ENCODE assay signal across 7 mouse cellular contexts in genomic region chr1:173339543-173339942, GRCm38 (mm10). TPM values are rescaled to one million over a fixed set of nuclear protein-coding genes. Genes with fewer than 3 reads are reported as not detected.
DNase-seq lines count a peak whose midpoint lies in the region; ATAC-seq and TF ChIP-seq lines count a peak whose summit lies in the region.

No protein-coding gene starts in this region.

- H3K27me3 ChIP-seq in cerebellum, adult 2 months (ENCODE audit: control insufficient read depth, insufficient read depth, low read length), result no peaks in the 10 kb centered on the region
- H3K27me3 ChIP-seq in forebrain, postnatal 0 days (ENCODE audit: insufficient read depth, low read length), result no peaks in the 10 kb centered on the region
- H3K27me3 ChIP-seq in neural tube, embryonic 15.5 days (replicated peaks), result no peaks in the 10 kb centered on the region

- peak; percentile 42 for DNase-seq in CD4-positive helper T cell, adult 2 months (ENCODE audit: low read depth, low spot score)
- DNase-seq in ES-E14 (ENCODE audit: low read depth, low spot score), result peak; percentile 51
- peak; percentile 75 to 83 for DNase-seq in cerebellum, adult 2 months
- DNase-seq in forebrain, postnatal 0 days, result peak; percentile 84
- peak; percentile 59 for DNase-seq in kidney, adult 9 months
- DNase-seq in lung, adult 2 months, result peak; percentile 26

- H3K9ac ChIP-seq in ES-E14 (ENCODE audit: insufficient read depth, low read depth, low read length, poor library complexity, severe bottlenecking), result no peak overlapping the region
- no peak overlapping the region for H3K9ac ChIP-seq in forebrain, postnatal 0 days
- no peak overlapping the region for H3K9ac ChIP-seq in neural tube, embryonic 15.5 days (replicated peaks)

- peak; percentile 92 for TF ChIP-seq CTCF in cerebellum, adult 2 months (IDR thresholded peaks at IDR 0.05; ENCODE audit: borderline replicate concordance, insufficient read depth, low read depth, low read length)
- TF ChIP-seq CTCF in forebrain, postnatal 0 days (IDR thresholded peaks at IDR 0.05; ENCODE audit: low read depth), result peak; percentile 93
- peak; percentile 78 for TF ChIP-seq CTCF in lung, adult 2 months (IDR thresholded peaks at IDR 0.05; ENCODE audit: insufficient read depth, low read length)

- in situ Hi-C loops in ES-E14 (cut with MboI; ENCODE audit: low sequenced_read_pairs in 2 of 2, unreplicated experiment in 2 of 2), result no loop called here

- peaks cover 0 to 6% of the 10 kb centered on the region in 2 experiments; a peak in 1 of 4 replicates for H3K4me1 ChIP-seq in ES-E14 (ENCODE audit: control insufficient read depth in 2 of 2, insufficient read depth in 2 of 2, low read length in 2 of 2, poor library complexity in 1 of 2)
- H3K4me1 ChIP-seq in cerebellum, adult 2 months (ENCODE audit: control insufficient read depth, insufficient read depth, low read length), result peaks cover 13% of the 10 kb centered on the region
- no peaks in the 10 kb centered on the region for H3K4me1 ChIP-seq in forebrain, postnatal 0 days (ENCODE audit: insufficient read depth)
- no peaks in the 10 kb centered on the region for H3K4me1 ChIP-seq in lung, adult 2 months (ENCODE audit: control insufficient read depth, insufficient read depth, low read length)
- H3K4me1 ChIP-seq in neural tube, embryonic 15.5 days, result peaks cover 3% of the 10 kb centered on the region; the same call in 1 of the 2 replicates

- no peak overlapping the region for H3K4me3 ChIP-seq in ES-E14 (ENCODE audit: insufficient read depth in 1 of 2, low read depth in 1 of 2, low read length in 2 of 2, poor library complexity in 1 of 2, severe bottlenecking in 1 of 2)
- H3K4me3 ChIP-seq in cerebellum, adult 2 months (replicated peaks; ENCODE audit: insufficient read depth, low read depth, low read length), result no peak overlapping the region
- H3K4me3 ChIP-seq in forebrain, postnatal 0 days (ENCODE audit: low read depth, low read length), result no peak overlapping the region
- H3K4me3 ChIP-seq in lung, adult 2 months (replicated peaks; ENCODE audit: extremely low read depth, low read depth, low read length), result no peak overlapping the region
- no peak overlapping the region for H3K4me3 ChIP-seq in neural tube, embryonic 15.5 days (replicated peaks)

- no peak overlapping the region for H3K27ac ChIP-seq in ES-E14 (ENCODE audit: insufficient read depth, low read depth, low read length, poor library complexity, severe bottlenecking)
- no peak overlapping the region for H3K27ac ChIP-seq in cerebellum, adult 2 months (ENCODE audit: insufficient read depth, low read length)
- no peak overlapping the region for H3K27ac ChIP-seq in forebrain, postnatal 0 days (ENCODE audit: low read depth, low read length)
- H3K27ac ChIP-seq in neural tube, embryonic 15.5 days (replicated peaks), result no peak overlapping the region

- no peak for TF ChIP-seq POLR2A in cerebellum, adult 2 months (IDR thresholded peaks at IDR 0.05; ENCODE audit: borderline replicate concordance, insufficient read depth, low read length)
- no peak for TF ChIP-seq POLR2A in lung, adult 2 months (IDR thresholded peaks at IDR 0.05; ENCODE audit: borderline replicate concordance, extremely low read depth, low read depth, low read length)

- no peaks in the 10 kb centered on the region for H3K36me3 ChIP-seq in ES-E14 (ENCODE audit: control insufficient read depth, insufficient read depth, low read length, poor library complexity, severe bottlenecking)
- H3K36me3 ChIP-seq in forebrain, postnatal 0 days (ENCODE audit: insufficient read depth), result peaks cover 63% of the 10 kb centered on the region
- H3K36me3 ChIP-seq in neural tube, embryonic 15.5 days, result peaks cover 73% of the 10 kb centered on the region

- H3K9me3 ChIP-seq in ES-E14 (ENCODE audit: control insufficient read depth, insufficient read depth, low read depth, low read length), result no peaks in the 10 kb centered on the region
- no peaks in the 10 kb centered on the region for H3K9me3 ChIP-seq in forebrain, postnatal 0 days (ENCODE audit: low read length)
- H3K9me3 ChIP-seq in neural tube, embryonic 15.5 days (replicated peaks), result no peaks in the 10 kb centered on the region

- 5% methylated on average over 2 of the region's 2 CpGs for WGBS in cerebellum, adult 2 months
- 7% methylated on average over 2 of the region's 2 CpGs for WGBS in forebrain, postnatal 0 days
- WGBS in lung, adult 2 months, result 5% methylated on average over 2 of the region's 2 CpGs
- WGBS in neural tube, embryonic 15.5 days, result 6% methylated on average over 2 of the region's 2 CpGs

- ATAC-seq in forebrain, postnatal 0 days, result peak; percentile 72
- peak; percentile 60; the same call in 1 of the 2 replicates for ATAC-seq in neural tube, embryonic 15.5 days (ENCODE audit: low FRiP score)

- H3K4me2 ChIP-seq in forebrain, postnatal 0 days (ENCODE audit: low read depth), result no peak overlapping the region
- H3K4me2 ChIP-seq in neural tube, embryonic 15.5 days, result no peak overlapping the region

TF ChIP-seq in ES-E14, 5 proteins besides CTCF, POLR2A, EP300 and RAD21:
- TF ChIP-seq ZC3H11A (IDR thresholded peaks at IDR 0.05; ENCODE audit: borderline replicate concordance, low read depth, low read length) (no peak), MAFK (IDR thresholded peaks at IDR 0.05; ENCODE audit: insufficient read depth, low read depth, low read length) (no peak), CHD2 (IDR thresholded peaks at IDR 0.05; ENCODE audit: low read depth, low read length) (no peak), ZNF384 (IDR thresholded peaks at IDR 0.05; ENCODE audit: low read depth, low read length) (no peak), HCFC1 (IDR thresholded peaks at IDR 0.05; ENCODE audit: borderline replicate concordance, insufficient read depth, low read length) (no peak)
TF ChIP-seq in ES-E14: peak in this region for 0.

RNA-seq across cellular contexts. Expression of gene Ackr1, which starts 6.0 kb away (rescaled TPM):
- not detected in 2 replicates for total RNA-seq in ES-E14 (2012; rRNA removed)
- polyA plus RNA-seq in cerebellum, adult 2 months (2012; rRNA removed), result 250 and 253 TPM in 2 replicates
- 29.0 and 32.8 TPM in 2 replicates for total RNA-seq in forebrain, postnatal 0 days (2014; rRNA removed)
- polyA plus RNA-seq in forebrain, postnatal 0 days (2015; fragmentation: Nextera tagmentation; extraction: Ambion mirVana), result 11.5 and 14.0 TPM in 2 replicates
- polyA plus RNA-seq in lung, adult 2 months (2012; rRNA removed), result 2.2 and 2.3 TPM in 2 replicates
- 17.7 and 18.2 TPM in 2 replicates for polyA plus RNA-seq in neural tube, embryonic 15.5 days (2015; fragmentation: Nextera tagmentation; extraction: Ambion mirVana)

RNA-seq across cellular contexts. Expression of gene Aim2, which starts 11.1 kb away (rescaled TPM):
- total RNA-seq in ES-E14 (2012; rRNA removed), result 17.0 and 26.0 TPM in 2 replicates
- 1.3 and 2.0 TPM in 2 replicates for polyA plus RNA-seq in cerebellum, adult 2 months (2012; rRNA removed)
- 2.3 and 4.5 TPM in 2 replicates for total RNA-seq in forebrain, postnatal 0 days (2014; rRNA removed)
- polyA plus RNA-seq in forebrain, postnatal 0 days (2015; fragmentation: Nextera tagmentation; extraction: Ambion mirVana), result 1.1 and 1.8 TPM in 2 replicates
- 2.8 and 5.1 TPM in 2 replicates for polyA plus RNA-seq in lung, adult 2 months (2012; rRNA removed)
- 2.2 and 3.2 TPM in 2 replicates for polyA plus RNA-seq in neural tube, embryonic 15.5 days (2015; fragmentation: Nextera tagmentation; extraction: Ambion mirVana)

RNA-seq across cellular contexts. Expression of gene Cadm3, which starts 28.0 kb away (rescaled TPM):
- 0.85 and 1.0 TPM in 2 replicates for total RNA-seq in ES-E14 (2012; rRNA removed)
- 979 and 1,062 TPM in 2 replicates for polyA plus RNA-seq in cerebellum, adult 2 months (2012; rRNA removed)
- total RNA-seq in forebrain, postnatal 0 days (2014; rRNA removed), result 278 and 354 TPM in 2 replicates
- 25.6 and 41.0 TPM in 2 replicates for polyA plus RNA-seq in forebrain, postnatal 0 days (2015; fragmentation: Nextera tagmentation; extraction: Ambion mirVana)
- polyA plus RNA-seq in lung, adult 2 months (2012; rRNA removed), result 1.6 and 3.6 TPM in 2 replicates
- polyA plus RNA-seq in neural tube, embryonic 15.5 days (2015; fragmentation: Nextera tagmentation; extraction: Ambion mirVana), result 61.0 and 91.8 TPM in 2 replicates

Comparison
In these comparisons a context has a peak if more than half of its experiments do, and no peak if none do; other contexts are left out.
1. DNase-seq: peak in every context shown above with its lines; median percentile 84 in forebrain, postnatal 0 days; 79 in cerebellum, adult 2 months; 59 in kidney, adult 9 months; 51 in ES-E14; 42 in CD4-positive helper T cell, adult 2 months; 26 in lung, adult 2 months.
2. RNA of gene Ackr1, which starts 6.0 kb away (polyA plus RNA-seq): 250 to 253 TPM in cerebellum, adult 2 months; 17.7 to 18.2 TPM in neural tube, embryonic 15.5 days, 11.5 to 14.0 TPM in forebrain, postnatal 0 days and 2.2 to 2.3 TPM in lung, adult 2 months; every median in the first group is over 10 times any median in the second.
3. Peak in every context shown above with its lines, with median percentiles within 50 percentile points of each other: CTCF ChIP-seq.